27 mouse cellular contexts compared by ENCODE assay signal in genomic region chr12:110835182-110835581, GRCm38 (mm10). TPM values are rescaled to one million over a fixed set of nuclear protein-coding genes. Genes with fewer than 3 reads are reported as not detected.
"Had no signal": no experiment of that assay in that cellular context is flagged by ENCODE, and none has a peak within 500 bp of the region (broad histone marks: within the 10 kb centered on the region; RNA-seq: fewer than 3 reads in every experiment).

No protein-coding gene starts in this region.

- H3K27me3 ChIP-seq: heart, embryonic 13.5 days; heart, embryonic 15.5 days; hindbrain, embryonic 13.5 days; hindbrain, embryonic 15.5 days; kidney, embryonic 15.5 days; limb, embryonic 13.5 days; limb, embryonic 15.5 days had no signal

- DNase-seq: gastrocnemius, postnatal 14 days; gastrocnemius, postnatal 36 days; heart, adult 11 months; heart, adult 2 months; heart, postnatal 14 days; heart, postnatal 36 days; kidney, adult 11 months; kidney, adult 2 months; kidney, adult 9 months; kidney, postnatal 14 days; kidney, postnatal 36 days; layer of hippocampus, adult 9-11 months; layer of hippocampus, postnatal 36 days; left cerebral cortex, postnatal 4 days had no signal

- H3K27ac ChIP-seq: heart, adult 2 months; heart, embryonic 13.5 days; heart, embryonic 15.5 days; hindbrain, embryonic 13.5 days; hindbrain, embryonic 15.5 days; hindbrain, postnatal 0 days; kidney, embryonic 15.5 days; kidney, postnatal 0 days; limb, embryonic 13.5 days; limb, embryonic 15.5 days; liver, embryonic 12.5 days had no signal

- H3K9ac ChIP-seq: heart, embryonic 13.5 days; heart, embryonic 15.5 days; hindbrain, embryonic 15.5 days; kidney, embryonic 15.5 days; limb, embryonic 13.5 days; limb, embryonic 15.5 days; liver, embryonic 12.5 days had no signal

- H3K36me3 ChIP-seq: heart, embryonic 13.5 days; heart, embryonic 15.5 days; hindbrain, embryonic 13.5 days; hindbrain, embryonic 15.5 days; kidney, embryonic 15.5 days; limb, embryonic 13.5 days; limb, embryonic 15.5 days; liver, embryonic 12.5 days had no signal

- H3K4me3 ChIP-seq: heart, adult 2 months; heart, embryonic 13.5 days; heart, embryonic 15.5 days; hindbrain, embryonic 13.5 days; hindbrain, embryonic 15.5 days; kidney, embryonic 15.5 days; limb, embryonic 13.5 days; limb, embryonic 15.5 days; liver, embryonic 12.5 days had no signal

- ATAC-seq: hindbrain, postnatal 0 days; intestine, embryonic 16.5 days; liver, embryonic 12.5 days had no signal

- H3K4me2 ChIP-seq: heart, embryonic 11.5 days; heart, embryonic 13.5 days; heart, embryonic 15.5 days; hindbrain, embryonic 13.5 days; hindbrain, embryonic 15.5 days; kidney, embryonic 15.5 days; limb, embryonic 13.5 days; limb, embryonic 15.5 days; liver, embryonic 12.5 days had no signal

- H3K9me3 ChIP-seq: heart, embryonic 13.5 days; heart, embryonic 15.5 days; hindbrain, embryonic 13.5 days; hindbrain, embryonic 15.5 days; kidney, embryonic 15.5 days; limb, embryonic 13.5 days; limb, embryonic 15.5 days; liver, embryonic 12.5 days had no signal

RNA-seq across cellular contexts. Expression of gene Mok, which starts 5.6 kb away (rescaled TPM):
- polyA plus RNA-seq: liver, adult 2 months had no signal
